Mouse (Mus musculus): ENCODE results near the gene Zfp791.

DNA sequence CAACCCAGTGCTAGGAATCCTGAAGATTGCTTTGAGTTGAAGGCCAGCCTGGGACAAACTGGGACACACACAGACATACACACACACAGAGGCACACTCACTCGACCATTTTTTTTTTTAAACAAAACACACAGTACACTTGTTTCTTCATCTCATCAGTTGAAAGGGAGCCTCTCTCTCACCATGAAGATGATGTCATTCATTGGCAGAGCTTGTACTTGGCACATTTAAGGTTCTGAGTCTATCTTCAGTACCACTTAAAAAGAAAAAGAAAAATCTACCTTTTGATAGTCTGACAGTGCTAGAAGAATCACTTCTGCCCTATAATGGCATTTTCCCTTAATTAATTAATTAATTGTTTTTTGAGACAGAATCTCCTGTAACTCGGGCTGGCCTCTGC lies 34.1 kb downstream of the Zfp791 start:
- TF ChIP-seq HCFC1 (IDR thresholded peaks at IDR 0.05; ENCODE audit: low read depth, low read length) = no peak
- TF ChIP-seq CTCF (IDR thresholded peaks at IDR 0.05 in 2 of 3, conservative IDR thresholded peaks at IDR 0.05 in 1 of 3; ENCODE audit: control insufficient read depth in 1 of 3, insufficient read depth in 1 of 3, low read depth in 2 of 3, low read length in 3 of 3, poor library complexity in 1 of 3, severe bottlenecking in 1 of 3) = no peak
- TF ChIP-seq EP300 (IDR thresholded peaks at IDR 0.05; ENCODE audit: low read depth in 1 of 2, low read length in 2 of 2) = no peak
- no peak for TF ChIP-seq MAX (IDR thresholded peaks at IDR 0.05; ENCODE audit: low read length)
- no peak for TF ChIP-seq KAT2A (conservative IDR thresholded peaks at IDR 0.05; ENCODE audit: low read depth, low read length)

Data from MEL (cell line).